Mouse (Mus musculus) hindbrain, embryonic 16.5 days (tissue): ENCODE measurements around the gene Igflr1. TPM values are rescaled to one million over a fixed set of nuclear protein-coding genes. Genes with fewer than 3 reads are reported as not detected.
A peak's percentile ranks its signal among the peaks of the same experiment; 100 is the strongest.

ENCODE experiments used
- ATAC-seq: fragments of 200-750 bp; cut with Nextera tagmentation; 2 replicates; pipeline ENCODE4 v1.8.0; 2017; ENCODE audit warnings: moderate TSS enrichment, moderate library complexity
- H3K27ac ChIP-seq: fragments of 300-500 bp; sonication (generic); 2 replicates; pipeline ENCODE4 v1.5.1; 2014; ENCODE audit warnings: low read depth, mild to moderate bottlenecking, control low read depth, low read length, moderate library complexity
- H3K27me3 ChIP-seq: fragments of 300-500 bp; sonication (generic); replicated peaks from 2 replicates; pipeline ENCODE4 v1.6.1; 2014; ENCODE audit warnings: low read length; ENCODE audit not compliant: control insufficient read depth, insufficient read depth
- H3K36me3 ChIP-seq: fragments of 300-500 bp; sonication (generic); 2 replicates; pipeline ENCODE4 v1.6.1; 2014; ENCODE audit warnings: mild to moderate bottlenecking, low read length, moderate library complexity, mixed read lengths; ENCODE audit not compliant: control insufficient read depth, insufficient read depth
- H3K4me1 ChIP-seq: fragments of 300-500 bp; sonication (generic); 2 replicates; pipeline ENCODE4 v1.6.1; 2014; ENCODE audit warnings: low read depth, low read length; ENCODE audit not compliant: control insufficient read depth, insufficient read depth
- H3K4me2 ChIP-seq: fragments of 300-500 bp; sonication (generic); 2 replicates; pipeline ENCODE4 v1.6.1; 2014; ENCODE audit warnings: mild to moderate bottlenecking, low read length, control low read depth, moderate library complexity
- H3K4me3 ChIP-seq: fragments of 300-500 bp; sonication (generic); 2 replicates; pipeline ENCODE4 v1.5.1; 2014; ENCODE audit warnings: mild to moderate bottlenecking, low read length, control low read depth, moderate library complexity
- H3K9ac ChIP-seq: fragments of 300-500 bp; sonication (generic); 2 replicates; pipeline ENCODE4 v1.6.1; 2014; ENCODE audit warnings: low read depth, mild to moderate bottlenecking, control low read depth, low read length, moderate library complexity
- H3K9me3 ChIP-seq: fragments of 300-500 bp; sonication (generic); 2 replicates; pipeline ENCODE4 v1.6.1; 2014; ENCODE audit warnings: mild to moderate bottlenecking, low read length, moderate library complexity; ENCODE audit not compliant: control insufficient read depth
- WGBS: fragments of 180-500 bp; shearing (Covaris S2); extraction: QIAGEN DNeasy Blood & Tissue Kit; methylation state at CpG from one replicate; pipeline ENCODE4 v1.1.7; 2014; 5-methylcytosine and 5-hydroxymethylcytosine counted together
- microRNA-seq: library from miRNA; unstranded; fragments of <30 nt; microRNA quantifications from one replicate; pipeline ENCODE4, GENCODE M21; 2017
- polyA plus RNA-seq: library from polyadenylated mRNA; unstranded; fragments of >200 nt; fragmentation: Nextera tagmentation; extraction: Ambion mirVana; gene quantifications from 2 replicates; pipeline ENCODE4 v1.2.1, GENCODE M21; 2015

Igflr1 gene
- polyA plus RNA-seq, 1 experiment from 2014 or later, result 6.8 TPM

DNA sequence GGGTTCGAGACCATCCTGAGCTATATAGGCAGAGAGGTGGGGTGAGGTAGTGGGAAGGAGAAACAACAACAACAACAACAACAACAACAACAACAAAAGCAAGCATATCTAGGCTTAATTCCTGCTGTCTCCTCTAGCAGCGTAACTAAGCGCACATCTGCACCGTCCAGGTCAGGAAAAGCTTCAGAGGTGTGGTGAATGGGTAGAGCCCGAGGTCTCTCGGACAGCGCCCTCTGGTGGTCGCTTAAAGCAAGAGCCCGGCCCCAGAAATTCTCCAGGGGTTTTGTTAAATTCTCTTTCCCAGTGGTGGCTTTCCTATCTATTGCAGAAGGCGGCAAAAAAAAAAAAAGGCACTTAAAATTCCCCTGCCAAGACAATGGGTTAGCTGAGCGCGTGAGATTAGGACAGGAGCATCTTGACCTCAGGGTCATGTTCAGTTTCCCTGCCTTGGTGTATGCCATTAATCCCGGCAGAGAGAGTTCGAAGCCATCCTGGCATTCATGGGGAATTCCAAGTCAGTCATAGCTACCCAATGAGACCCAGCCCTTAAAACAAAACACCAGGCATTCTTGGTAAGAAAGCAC, 48.4 kb downstream of the Igflr1 start:
- 29% methylated on average over 14 of the region's 14 CpGs for WGBS

DNA sequence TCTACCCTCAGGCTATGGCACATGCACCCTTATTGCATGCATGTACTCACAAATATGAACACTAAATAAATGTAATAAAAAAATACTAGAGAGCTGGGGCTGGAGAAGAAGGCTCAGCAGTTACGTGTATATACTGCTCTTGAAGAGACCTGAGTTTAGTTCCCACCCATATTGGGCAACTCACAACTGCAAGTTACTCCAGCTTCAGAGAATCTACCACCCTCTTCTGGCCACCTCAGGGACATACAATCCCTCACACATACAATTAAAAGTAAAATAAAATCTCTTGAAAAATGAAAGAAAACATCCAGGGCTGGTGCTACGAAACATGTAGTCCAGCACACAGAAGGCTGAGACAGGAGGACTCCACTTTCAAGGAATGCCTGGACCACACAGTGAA, 49.2 kb downstream of the Igflr1 start:
- Histone ChIP-seq H3K4me2 (no peak overlapping the region), H3K27ac (no peak overlapping the region), H3K36me3 (peaks cover 36% of the 10 kb centered on the region), H3K4me1 (no peaks in the 10 kb centered on the region), H3K9me3 (no peaks in the 10 kb centered on the region), H3K9ac (no peak overlapping the region), H3K27me3 (no peaks in the 10 kb centered on the region), H3K4me3 (no peak overlapping the region)
- no peak for ATAC-seq
- 74% methylated on average over 2 of the region's 2 CpGs for WGBS

More for the DNA sequence above, 48.4 kb downstream of the Igflr1 start:
- no peak overlapping the region for H3K9ac ChIP-seq
- no peaks in the 10 kb centered on the region for H3K27me3 ChIP-seq
- no peaks in the 10 kb centered on the region for H3K9me3 ChIP-seq
- H3K27ac ChIP-seq, result no peak overlapping the region
- H3K36me3 ChIP-seq, result peaks cover 28% of the 10 kb centered on the region
- no peak for ATAC-seq
- no peaks in the 10 kb centered on the region for H3K4me1 ChIP-seq
- H3K4me2 ChIP-seq, result no peak overlapping the region
- H3K4me3 ChIP-seq, result no peak overlapping the region

DNA sequence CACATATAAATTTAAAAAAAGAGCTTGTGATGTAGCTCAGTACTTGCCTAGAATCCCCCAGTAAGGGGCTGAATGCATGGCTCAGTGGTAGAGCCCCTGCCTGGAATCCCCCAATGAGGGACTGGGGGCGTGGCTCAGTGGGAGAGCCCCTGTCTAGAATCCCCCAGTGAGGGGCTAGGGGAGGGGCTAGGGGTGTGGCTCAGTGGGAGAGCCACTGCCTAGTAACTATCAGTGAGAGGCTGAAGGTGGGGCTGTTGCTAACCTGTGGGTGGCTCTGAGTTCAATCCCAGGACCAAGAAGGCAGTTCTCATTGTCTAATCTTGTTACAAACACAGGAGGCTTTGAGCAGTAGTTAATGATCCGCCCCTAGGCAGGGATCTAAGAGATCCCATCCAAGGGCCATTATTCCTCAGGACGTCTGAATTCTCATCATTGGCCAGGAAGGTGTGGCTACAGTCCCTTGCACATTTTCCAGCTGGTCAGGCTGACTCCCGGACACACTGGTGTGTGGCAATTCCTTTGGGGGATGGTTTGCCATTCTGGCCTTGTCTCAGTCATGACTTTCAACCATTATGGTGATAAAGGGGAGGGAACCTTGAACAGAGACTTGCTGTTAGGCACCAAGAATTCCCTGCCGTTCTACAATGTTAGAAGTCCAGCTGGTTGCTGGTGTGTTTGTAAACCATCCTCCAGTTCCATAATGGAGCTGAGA, 50.0 kb downstream of the Igflr1 start:
- H3K4me3 ChIP-seq, result no peak overlapping the region

More for the DNA sequence above, 50.0 kb downstream of the Igflr1 start:
- 60% methylated on average over 5 of the region's 5 CpGs for WGBS
- H3K36me3 ChIP-seq, result peaks cover 38% of the 10 kb centered on the region
- H3K9ac ChIP-seq, result no peak overlapping the region
- no peak overlapping the region for H3K27ac ChIP-seq
- H3K4me1 ChIP-seq, result no peaks in the 10 kb centered on the region
- no peak overlapping the region for H3K4me2 ChIP-seq
- no peaks in the 10 kb centered on the region for H3K9me3 ChIP-seq
- ATAC-seq, result 0 out of 2 replicates have a peak, but pooled peaks have one; percentile 31
- no peaks in the 10 kb centered on the region for H3K27me3 ChIP-seq

Small RNA genes within 50 kb of the gene (microRNA-seq; reads per million reads assigned to microRNA genes)
- 0.83 reads per million for gene Gm38670
- gene Mir3569, result 1.2 reads per million

Other genes with a start within 250 kb of the Igflr1 start
- 0.21 and 0.54 TPM in 2 replicates for gene E130208F15Rik, start 243.7 kb upstream of the Igflr1 start, polyA plus RNA-seq
- gene Sdhaf1, start 241.5 kb upstream of the Igflr1 start, polyA plus RNA-seq, result 16.8 and 17.0 TPM in 2 replicates
- gene Lrfn3, start 202.7 kb upstream of the Igflr1 start, polyA plus RNA-seq, result 15.8 and 16.8 TPM in 2 replicates
- gene Tyrobp, start 151.7 kb upstream of the Igflr1 start, polyA plus RNA-seq, result 29.7 and 31.5 TPM in 2 replicates
- gene Hcst, start 145.6 kb upstream of the Igflr1 start, polyA plus RNA-seq, result 0.95 and 0.97 TPM in 2 replicates
- gene Nfkbid, start 143.7 kb upstream of the Igflr1 start, polyA plus RNA-seq, result 2.5 and 2.9 TPM in 2 replicates
- 742 and 752 TPM in 2 replicates for gene Aplp1, start 119.9 kb upstream of the Igflr1 start, polyA plus RNA-seq
- gene Kirrel2, start 107.7 kb upstream of the Igflr1 start, polyA plus RNA-seq, result 3.0 and 4.2 TPM in 2 replicates
- gene Nphs1, start 107.1 kb upstream of the Igflr1 start, polyA plus RNA-seq, result 0.98 and 1.7 TPM in 2 replicates
- not detected in 2 replicates for gene Prodh2, start 71.8 kb upstream of the Igflr1 start, polyA plus RNA-seq
- gene Arhgap33, start 30.4 kb upstream of the Igflr1 start, polyA plus RNA-seq, result 94.8 and 134 TPM in 2 replicates
- 14.2 TPM in 2 replicates for gene Hspb6, start 13.2 kb upstream of the Igflr1 start, polyA plus RNA-seq
- 6.8 and 7.5 TPM in 2 replicates for gene Proser3, start 13.1 kb upstream of the Igflr1 start, polyA plus RNA-seq
- 51.0 and 58.7 TPM in 2 replicates for gene Lin37, start 5.6 kb upstream of the Igflr1 start, polyA plus RNA-seq
- gene U2af1l4, start 2.1 kb upstream of the Igflr1 start, polyA plus RNA-seq, result 86.8 and 96.9 TPM in 2 replicates
- 13.7 and 17.4 TPM in 2 replicates for gene Gm49396, start 2.1 kb upstream of the Igflr1 start, polyA plus RNA-seq
- gene Psenen, start 1.8 kb upstream of the Igflr1 start, polyA plus RNA-seq, result 121 and 132 TPM in 2 replicates
- gene Kmt2b, start 23.3 kb downstream of the Igflr1 start, polyA plus RNA-seq, result 8.1 and 9.3 TPM in 2 replicates
- gene Zbtb32, start 33.5 kb downstream of the Igflr1 start, polyA plus RNA-seq, result 0.11 and 0.21 TPM in 2 replicates
- 0.70 and 0.72 TPM in 2 replicates for gene Upk1a, start 47.4 kb downstream of the Igflr1 start, polyA plus RNA-seq
- gene Cox6b1, start 60.7 kb downstream of the Igflr1 start, polyA plus RNA-seq, result 1,112 and 1,310 TPM in 2 replicates
- gene Etv2, start 70.4 kb downstream of the Igflr1 start, polyA plus RNA-seq, result not detected in 2 replicates
- gene Rbm42, start 84.9 kb downstream of the Igflr1 start, polyA plus RNA-seq, result 125 and 128 TPM in 2 replicates
- gene Haus5, start 99.6 kb downstream of the Igflr1 start, polyA plus RNA-seq, result 25.7 and 28.8 TPM in 2 replicates
- gene Pmis2, start 106.2 kb downstream of the Igflr1 start, polyA plus RNA-seq, result not detected in 2 replicates
- not detected in 2 replicates for gene 2200002J24Rik, start 133.5 kb downstream of the Igflr1 start, polyA plus RNA-seq
- 3.0 and 3.7 TPM in 2 replicates for gene Atp4a, start 146.8 kb downstream of the Igflr1 start, polyA plus RNA-seq
- gene Tmem147, start 164.1 kb downstream of the Igflr1 start, polyA plus RNA-seq, result 278 and 301 TPM in 2 replicates
- 0.82 and 1.1 TPM in 2 replicates for gene Gapdhs, start 178.3 kb downstream of the Igflr1 start, polyA plus RNA-seq
- gene Sbsn, start 186.0 kb downstream of the Igflr1 start, polyA plus RNA-seq, result 0.98 and 1.0 TPM in 2 replicates
- gene Dmkn, start 198.3 kb downstream of the Igflr1 start, polyA plus RNA-seq, result 1.8 and 2.2 TPM in 2 replicates
- gene Krtdap, start 222.5 kb downstream of the Igflr1 start, polyA plus RNA-seq, result 0.38 TPM in 1 of 2 replicates, not detected in the other